Mouse (Mus musculus): ENCODE data around the gene Col4a3. TPM values are rescaled to one million over a fixed set of nuclear protein-coding genes. Genes with fewer than 3 reads are reported as not detected.

Gene Col4a3
- polyA plus RNA-seq, 1 experiment = 0.08 TPM

DNA sequence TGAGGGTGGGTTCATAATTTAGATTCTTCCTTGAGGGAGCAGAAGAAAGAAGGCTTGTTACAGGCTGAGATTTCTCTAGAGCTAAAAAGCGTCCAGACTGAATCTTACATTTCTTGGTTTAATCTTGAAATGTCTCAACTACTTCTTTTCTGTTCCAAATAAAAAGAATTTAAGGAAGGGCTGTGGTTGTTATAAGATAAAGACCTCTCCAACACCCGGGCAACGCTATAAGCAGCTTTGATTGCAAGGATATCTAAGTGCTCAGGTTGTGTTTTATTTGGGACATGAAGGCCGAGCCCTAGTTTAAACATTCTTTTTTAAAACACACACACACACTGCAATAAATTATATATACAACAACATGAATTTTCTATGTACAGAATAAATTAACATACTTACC, 17.3 kb upstream of the Col4a3 start:
- H3K4me2 ChIP-seq (ENCODE audit: low read depth) = no peak overlapping the region
- H3K27me3 ChIP-seq (ENCODE audit: control insufficient read depth, insufficient read depth, insufficient read length) = no peaks in the 10 kb centered on the region
- H3ac ChIP-seq (ENCODE audit: control insufficient read depth, insufficient read length) = no peak overlapping the region
- no peaks in the 10 kb centered on the region for H3K36me3 ChIP-seq (ENCODE audit: control insufficient read depth, insufficient read depth)
- no peak overlapping the region for H3K4me3 ChIP-seq
- no peaks in the 10 kb centered on the region for H3K79me2 ChIP-seq (ENCODE audit: control insufficient read depth, insufficient read depth)
- TF ChIP-seq MAX (IDR thresholded peaks at IDR 0.05; ENCODE audit: low read depth) = no peak

- H3K27me3 ChIP-seq (ENCODE audit: control insufficient read depth, insufficient read depth, insufficient read length) = no peaks in the 10 kb centered on the region
- H3K79me2 ChIP-seq (ENCODE audit: control insufficient read depth, insufficient read depth) = no peaks in the 10 kb centered on the region
- TF ChIP-seq REST (IDR thresholded peaks at IDR 0.05; ENCODE audit: insufficient read depth, insufficient read length) (no peak), TCF3 (IDR thresholded peaks at IDR 0.05; ENCODE audit: insufficient read length, low read depth) (no peak), POLR2AphosphoS2 (IDR thresholded peaks at IDR 0.05; ENCODE audit: insufficient read length, low read depth) (no peak), USF1 (IDR thresholded peaks at IDR 0.05; ENCODE audit: low read depth) (no peak), MYOD1 (IDR thresholded peaks at IDR 0.05; ENCODE audit: control insufficient read depth in 1 of 3, insufficient read length in 2 of 3, low read depth in 2 of 3) (no peak), E2F4 (IDR thresholded peaks at IDR 0.05; ENCODE audit: insufficient read depth) (no peak)
- H3K4me3 ChIP-seq = no peak overlapping the region
- H3K36me3 ChIP-seq (ENCODE audit: control insufficient read depth, insufficient read depth) = no peaks in the 10 kb centered on the region
- H3K4me2 ChIP-seq (ENCODE audit: low read depth) = no peak overlapping the region
- no peak overlapping the region for H3ac ChIP-seq (ENCODE audit: control insufficient read depth, insufficient read length)
Measured at GRCm38 (mm10) chr1:82571758-82572157, 15.0 kb upstream of the Col4a3 start.

DNA sequence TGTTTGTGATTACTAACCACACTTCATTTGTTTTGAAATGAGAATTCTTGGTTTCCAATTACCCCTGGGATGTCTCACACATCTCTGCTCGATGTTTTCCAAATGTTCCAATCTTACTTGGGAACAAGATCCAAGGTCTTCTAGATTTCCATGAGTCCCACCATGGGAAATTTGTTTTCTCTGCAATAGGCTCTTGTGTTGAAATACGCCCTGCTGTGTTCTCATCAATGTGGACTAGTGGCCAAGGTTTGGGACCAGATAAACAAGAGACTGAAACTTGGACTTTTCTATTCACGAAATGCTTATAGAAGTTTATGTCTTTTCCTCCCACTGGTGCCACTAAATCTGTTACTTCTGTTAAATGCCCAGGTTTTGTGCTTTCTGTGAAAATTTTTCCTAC, 11.0 kb upstream of the Col4a3 start:
- TF ChIP-seq E2F4 (IDR thresholded peaks at IDR 0.05; ENCODE audit: insufficient read depth) = no peak
- TF ChIP-seq SRF (IDR thresholded peaks at IDR 0.05; ENCODE audit: control insufficient read depth, insufficient read length, low read depth) = no peak
- TF ChIP-seq USF1 (IDR thresholded peaks at IDR 0.05; ENCODE audit: low read depth) = no peak
- TF ChIP-seq CEBPB (IDR thresholded peaks at IDR 0.05; ENCODE audit: insufficient read depth, poor library complexity, severe bottlenecking) = no peak
- TF ChIP-seq TCF12 (IDR thresholded peaks at IDR 0.05; ENCODE audit: insufficient read depth, poor library complexity, severe bottlenecking) = no peak
- no peak for TF ChIP-seq MYOG (IDR thresholded peaks at IDR 0.05; ENCODE audit: control insufficient read depth in 1 of 3, insufficient read depth in 1 of 3, insufficient read length in 2 of 3, low read depth in 2 of 3)
- no peak for TF ChIP-seq MYOD1 (IDR thresholded peaks at IDR 0.05; ENCODE audit: control insufficient read depth in 1 of 3, insufficient read length in 2 of 3, low read depth in 2 of 3)
- no peak for TF ChIP-seq POLR2AphosphoS2 (IDR thresholded peaks at IDR 0.05; ENCODE audit: insufficient read length, low read depth)
- TF ChIP-seq MAX (IDR thresholded peaks at IDR 0.05; ENCODE audit: low read depth) = no peak
- no peak for TF ChIP-seq REST (IDR thresholded peaks at IDR 0.05; ENCODE audit: insufficient read depth, insufficient read length)
- TF ChIP-seq POLR2A (IDR thresholded peaks at IDR 0.05; ENCODE audit: insufficient read length, low read depth) = no peak
- no peak for TF ChIP-seq TCF3 (IDR thresholded peaks at IDR 0.05; ENCODE audit: insufficient read length, low read depth)
- Histone ChIP-seq H3ac (ENCODE audit: control insufficient read depth, insufficient read length) (no peak overlapping the region), H3K4me3 (no peak overlapping the region), H3K36me3 (ENCODE audit: control insufficient read depth, insufficient read depth) (no peaks in the 10 kb centered on the region), H3K4me2 (ENCODE audit: low read depth) (no peak overlapping the region), H3K79me2 (ENCODE audit: control insufficient read depth, insufficient read depth) (no peaks in the 10 kb centered on the region), H3K27me3 (ENCODE audit: control insufficient read depth, insufficient read depth, insufficient read length) (no peaks in the 10 kb centered on the region)

DNA sequence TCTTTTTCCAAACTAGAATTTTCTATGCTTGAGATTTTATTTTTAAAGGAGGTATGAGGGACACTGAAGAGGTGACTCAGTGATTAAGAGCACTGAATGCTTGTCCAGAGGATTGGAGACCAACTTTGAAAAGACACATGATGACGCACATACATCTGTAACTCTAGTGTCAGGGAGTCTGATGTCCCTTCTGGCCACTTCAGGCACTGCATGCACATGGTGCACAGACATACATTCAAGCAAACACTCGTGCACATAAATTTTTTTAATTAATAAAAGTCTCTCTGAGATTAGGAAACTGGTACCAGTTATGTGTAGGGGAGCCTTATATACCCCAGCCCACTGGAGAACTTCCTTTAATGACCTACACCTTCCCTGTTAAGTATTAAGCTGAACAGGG, 10.5 kb upstream of the Col4a3 start:
- Histone ChIP-seq H3K4me2 (ENCODE audit: low read depth) (no peak overlapping the region), H3K36me3 (ENCODE audit: control insufficient read depth, insufficient read depth) (no peaks in the 10 kb centered on the region), H3K4me3 (no peak overlapping the region), H3ac (ENCODE audit: control insufficient read depth, insufficient read length) (no peak overlapping the region), H3K27me3 (ENCODE audit: control insufficient read depth, insufficient read depth, insufficient read length) (no peaks in the 10 kb centered on the region), H3K79me2 (ENCODE audit: control insufficient read depth, insufficient read depth) (no peaks in the 10 kb centered on the region)
- TF ChIP-seq MAX (IDR thresholded peaks at IDR 0.05; ENCODE audit: low read depth) = no peak
- no peak for TF ChIP-seq CEBPB (IDR thresholded peaks at IDR 0.05; ENCODE audit: insufficient read depth, poor library complexity, severe bottlenecking)
- TF ChIP-seq TCF3 (IDR thresholded peaks at IDR 0.05; ENCODE audit: insufficient read length, low read depth) = no peak
- no peak for TF ChIP-seq REST (IDR thresholded peaks at IDR 0.05; ENCODE audit: insufficient read depth, insufficient read length)
- TF ChIP-seq USF1 (IDR thresholded peaks at IDR 0.05; ENCODE audit: low read depth) = no peak
- no peak for TF ChIP-seq MYOD1 (IDR thresholded peaks at IDR 0.05; ENCODE audit: control insufficient read depth in 1 of 3, insufficient read length in 2 of 3, low read depth in 2 of 3)
- no peak for TF ChIP-seq MYOG (IDR thresholded peaks at IDR 0.05; ENCODE audit: control insufficient read depth in 1 of 3, insufficient read depth in 1 of 3, insufficient read length in 2 of 3, low read depth in 2 of 3)
- TF ChIP-seq E2F4 (IDR thresholded peaks at IDR 0.05; ENCODE audit: insufficient read depth) = no peak
- TF ChIP-seq TCF12 (IDR thresholded peaks at IDR 0.05; ENCODE audit: insufficient read depth, poor library complexity, severe bottlenecking) = no peak
- TF ChIP-seq SRF (IDR thresholded peaks at IDR 0.05; ENCODE audit: control insufficient read depth, insufficient read length, low read depth) = no peak
- no peak for TF ChIP-seq POLR2A (IDR thresholded peaks at IDR 0.05; ENCODE audit: insufficient read length, low read depth)

DNA sequence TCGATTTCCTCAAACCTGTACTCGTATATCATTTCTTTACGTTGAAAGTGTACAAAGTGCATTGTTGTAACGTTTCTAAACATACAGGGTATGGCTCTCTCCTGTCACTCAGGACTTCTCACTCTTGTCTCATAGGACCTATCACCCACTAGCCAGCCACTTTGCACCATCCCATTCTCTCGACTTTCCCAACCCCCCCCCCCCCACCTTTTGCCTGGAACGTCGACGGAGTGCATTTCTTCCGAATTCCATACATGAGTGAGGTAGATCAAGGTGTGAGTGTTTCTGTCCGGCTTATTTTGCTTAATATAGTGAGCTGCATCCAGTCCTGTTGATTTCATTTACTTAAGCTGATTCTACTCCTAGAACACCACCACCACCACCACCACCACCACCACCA, 9.4 kb upstream of the Col4a3 start:
- Histone ChIP-seq H3K27me3 (ENCODE audit: control insufficient read depth, insufficient read depth, insufficient read length) (no peaks in the 10 kb centered on the region), H3K4me2 (ENCODE audit: low read depth) (no peak overlapping the region), H3ac (ENCODE audit: control insufficient read depth, insufficient read length) (no peak overlapping the region), H3K4me3 (no peak overlapping the region), H3K36me3 (ENCODE audit: control insufficient read depth, insufficient read depth) (no peaks in the 10 kb centered on the region), H3K79me2 (ENCODE audit: control insufficient read depth, insufficient read depth) (no peaks in the 10 kb centered on the region)
- TF ChIP-seq CEBPB (IDR thresholded peaks at IDR 0.05; ENCODE audit: insufficient read depth, poor library complexity, severe bottlenecking) (no peak), REST (IDR thresholded peaks at IDR 0.05; ENCODE audit: insufficient read depth, insufficient read length) (no peak), TCF12 (IDR thresholded peaks at IDR 0.05; ENCODE audit: insufficient read depth, poor library complexity, severe bottlenecking) (no peak), MAX (IDR thresholded peaks at IDR 0.05; ENCODE audit: low read depth) (no peak), MYOG (IDR thresholded peaks at IDR 0.05; ENCODE audit: control insufficient read depth in 1 of 3, insufficient read depth in 1 of 3, insufficient read length in 2 of 3, low read depth in 2 of 3) (no peak), POLR2AphosphoS2 (IDR thresholded peaks at IDR 0.05; ENCODE audit: insufficient read length, low read depth) (no peak), USF1 (IDR thresholded peaks at IDR 0.05; ENCODE audit: low read depth) (no peak), SRF (IDR thresholded peaks at IDR 0.05; ENCODE audit: control insufficient read depth, insufficient read length, low read depth) (no peak), POLR2A (IDR thresholded peaks at IDR 0.05; ENCODE audit: insufficient read length, low read depth) (no peak), TCF3 (IDR thresholded peaks at IDR 0.05; ENCODE audit: insufficient read length, low read depth) (no peak), E2F4 (IDR thresholded peaks at IDR 0.05; ENCODE audit: insufficient read depth) (no peak), MYOD1 (IDR thresholded peaks at IDR 0.05; ENCODE audit: control insufficient read depth in 1 of 3, insufficient read length in 2 of 3, low read depth in 2 of 3) (no peak)

Measured in myocyte (in vitro differentiated cells).